Mouse (Mus musculus): Measurements from ENCODE around the gene Cd68. TPM values are rescaled to one million over a fixed set of nuclear protein-coding genes. Genes with fewer than 3 reads are reported as not detected.
"Not testable (repeated sequence)": the region's sequence is repeated elsewhere in the genome, so short reads cannot be mapped to it uniquely, and the experiment has no call there.

Gene Cd68
- polyA plus RNA-seq, 1 experiment from 2014 or later: 20.9 TPM

DNA sequence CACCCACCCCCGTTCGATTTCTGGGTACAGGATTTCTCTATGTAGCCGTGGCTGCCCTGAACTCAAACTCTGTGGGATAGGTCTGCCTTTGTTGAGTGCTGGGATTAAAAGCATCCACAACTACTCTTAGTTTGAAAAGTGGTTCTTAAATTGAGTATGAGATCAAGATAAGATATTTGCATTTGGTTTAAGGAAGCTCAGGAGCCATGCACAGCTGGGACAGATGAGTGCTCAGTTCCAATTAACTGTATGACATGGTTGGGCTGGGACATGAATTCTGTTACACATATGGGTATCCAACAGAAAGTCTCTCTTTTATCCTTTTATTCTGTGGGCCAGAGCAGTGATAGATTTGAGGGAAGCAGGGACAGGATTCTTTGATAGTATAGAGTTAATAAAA is 30.5 kb downstream of the Cd68 start:
- Histone ChIP-seq H3K27ac (ENCODE audit: low read depth, low read length) (no peak overlapping the region), H3K36me3 (ENCODE audit: control insufficient read depth, insufficient read depth) (peaks cover 6% of the 10 kb centered on the region; the same call in 1 of the 2 replicates), H3K4me2 (replicated peaks; ENCODE audit: low read depth) (peak overlapping the region; percentile 13; the same call in 1 of the 2 replicates), H3K9ac (ENCODE audit: low read depth, low read length) (0 out of 2 replicates have a peak overlapping the region, but pooled peaks have one; percentile 7), H3K4me1 (replicated peaks; ENCODE audit: control insufficient read depth, insufficient read depth, low read length) (peaks cover 5% of the 10 kb centered on the region; the same call in 1 of the 2 replicates), H3K27me3 (replicated peaks; ENCODE audit: control insufficient read depth, insufficient read depth, low read length) (no peaks in the 10 kb centered on the region), H3K9me3 (ENCODE audit: control insufficient read depth) (no peaks in the 10 kb centered on the region), H3K4me3 (ENCODE audit: low read depth, low read length) (no peak overlapping the region)
- TF ChIP-seq CTCF (IDR thresholded peaks at IDR 0.05; ENCODE audit: low read depth): no peak
- 50% methylated on average over 3 of the region's 3 CpGs for WGBS
- no peak for ATAC-seq

DNA sequence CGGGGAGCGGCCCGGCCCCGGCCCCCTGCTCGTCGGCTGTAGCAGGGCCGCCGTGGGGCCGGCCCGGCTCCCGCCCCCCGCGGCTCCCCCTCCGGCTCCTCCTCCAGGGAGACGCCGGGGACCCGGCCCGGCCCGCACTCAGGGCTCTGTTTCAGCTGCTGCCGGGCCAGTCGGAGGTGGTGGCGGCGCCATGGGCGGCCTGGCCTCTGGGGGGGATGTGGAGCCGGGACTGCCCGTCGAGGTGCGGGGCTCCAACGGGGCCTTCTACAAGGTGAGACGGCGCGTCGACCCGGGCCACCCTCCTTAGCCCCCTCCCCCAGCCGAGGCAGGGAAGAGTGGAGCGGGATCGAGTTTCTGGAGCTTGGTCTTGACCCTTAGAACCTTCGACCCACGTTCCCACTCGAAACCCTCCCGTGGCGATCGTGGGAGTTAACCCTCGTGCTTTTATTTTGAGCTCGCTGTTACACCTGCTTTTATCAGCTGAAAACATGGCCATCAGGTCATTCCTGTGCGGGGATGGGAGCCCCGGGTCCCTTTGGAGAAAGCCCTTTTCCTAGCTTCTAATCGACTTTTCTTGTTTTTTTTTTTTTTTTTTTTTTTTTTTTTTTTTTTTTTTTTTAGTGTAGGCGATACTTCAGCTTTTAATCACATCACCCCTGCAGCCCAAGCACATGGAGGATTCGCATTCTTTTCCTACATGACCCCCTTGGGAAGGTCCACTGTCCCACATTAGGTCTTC is 32.7 kb downstream of the Cd68 start:
- peak overlapping the region; percentile 89 for H3K27ac ChIP-seq (ENCODE audit: low read depth, low read length)
- H3K27me3 ChIP-seq (replicated peaks; ENCODE audit: control insufficient read depth, insufficient read depth, low read length): no peaks in the 10 kb centered on the region
- H3K9ac ChIP-seq (ENCODE audit: low read depth, low read length): peak overlapping the region; percentile 90
- H3K9me3 ChIP-seq (ENCODE audit: control insufficient read depth): no peaks in the 10 kb centered on the region
- H3K36me3 ChIP-seq (ENCODE audit: control insufficient read depth, insufficient read depth): no peaks in the 10 kb centered on the region
- under 1% methylated on average over 36 of the region's 50 CpGs for WGBS
- H3K4me2 ChIP-seq (replicated peaks; ENCODE audit: low read depth): peak overlapping the region; percentile 70
- peak overlapping the region; percentile 89 for H3K4me3 ChIP-seq (ENCODE audit: low read depth, low read length)
- peaks cover 5% of the 10 kb centered on the region; the same call in 1 of the 2 replicates for H3K4me1 ChIP-seq (replicated peaks; ENCODE audit: control insufficient read depth, insufficient read depth, low read length)
- peak; percentile 54 for ATAC-seq
- 0 out of 2 replicates have a peak, but pooled peaks have one; percentile 3 for TF ChIP-seq CTCF (IDR thresholded peaks at IDR 0.05; ENCODE audit: low read depth)

DNA sequence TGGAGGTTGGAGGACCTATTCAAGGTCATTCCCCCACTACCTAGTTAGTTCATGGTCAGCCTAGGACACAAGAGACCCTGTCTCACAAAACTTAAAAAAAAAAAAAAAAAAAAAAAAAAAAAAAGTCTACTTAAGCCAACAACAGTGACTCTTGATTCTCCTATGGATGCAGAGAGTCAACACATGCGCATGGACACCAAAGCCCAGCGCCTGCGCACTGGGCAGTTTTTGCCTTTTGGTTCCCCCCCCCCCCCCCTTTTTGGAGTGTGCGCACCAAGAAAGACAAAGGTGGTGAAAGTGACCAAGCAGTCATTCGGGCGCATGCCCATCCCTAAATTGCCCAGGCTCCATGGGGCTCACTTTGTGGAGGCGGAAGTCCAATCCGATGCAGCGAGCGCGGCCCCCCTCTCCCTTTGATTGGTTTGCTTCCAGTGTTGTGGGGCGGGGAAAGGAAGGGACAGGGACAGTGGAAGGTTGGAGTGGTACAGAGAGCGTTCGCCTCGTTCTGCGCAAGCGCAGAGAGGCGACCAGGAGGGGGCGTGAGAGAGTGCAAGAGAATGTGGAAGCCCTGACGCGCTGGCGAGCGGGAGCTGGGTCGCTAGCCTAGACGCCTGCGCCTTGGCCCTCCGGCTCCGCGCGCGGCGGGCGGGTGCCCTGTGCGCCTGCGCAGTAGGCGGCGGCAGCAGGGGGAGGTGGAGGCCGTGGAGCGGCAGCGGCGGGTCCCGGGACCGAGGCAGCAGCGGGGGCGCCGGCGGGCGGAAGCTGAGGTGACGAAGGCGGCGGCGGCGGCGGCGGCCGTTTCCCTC is 33.5 kb downstream of the Cd68 start, which contains the start of gene Fxr2:
TSS of gene Fxr2 (plus strand) at position 707 of the 806 bp plus-strand sequence.
- Histone ChIP-seq H3K27ac (ENCODE audit: low read depth, low read length) (peak within 1 kb of the TSS; percentile 89), H3K36me3 (ENCODE audit: control insufficient read depth, insufficient read depth) (no peaks in the 10 kb centered on the region), H3K4me3 (ENCODE audit: low read depth, low read length) (peak within 1 kb of the TSS; percentile 89), H3K27me3 (replicated peaks; ENCODE audit: control insufficient read depth, insufficient read depth, low read length) (no peaks in the 10 kb centered on the region), H3K9me3 (ENCODE audit: control insufficient read depth) (no peaks in the 10 kb centered on the region), H3K4me2 (replicated peaks; ENCODE audit: low read depth) (peak within 1 kb of the TSS; percentile 70), H3K9ac (ENCODE audit: low read depth, low read length) (peak within 1 kb of the TSS; percentile 90), H3K4me1 (replicated peaks; ENCODE audit: control insufficient read depth, insufficient read depth, low read length) (peaks cover 5% of the 10 kb centered on the region; the same call in 1 of the 2 replicates)
- WGBS: under 1% methylated on average over 25 of the region's 56 CpGs
- TF ChIP-seq CTCF (IDR thresholded peaks at IDR 0.05; ENCODE audit: low read depth): peak; percentile 96
- peak; percentile 98 for ATAC-seq

DNA sequence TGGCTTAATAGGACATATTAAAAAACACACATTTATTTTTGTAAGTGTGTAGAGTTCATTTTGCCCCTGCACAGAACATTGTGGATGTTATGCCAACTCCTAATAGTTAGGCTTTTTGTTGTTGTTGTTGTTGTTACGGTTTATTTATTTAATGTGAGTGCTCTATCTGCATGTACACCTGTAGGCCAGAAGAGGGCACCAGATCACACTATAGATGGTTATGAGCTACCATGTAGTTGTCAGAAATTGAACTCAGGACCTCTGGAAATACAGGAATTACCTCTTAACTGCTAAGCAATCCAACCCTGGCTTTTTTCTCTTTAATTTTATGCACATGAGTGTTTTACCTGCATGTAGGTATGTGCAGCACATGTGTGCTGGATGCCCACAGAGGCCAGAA is 36.2 kb downstream of the Cd68 start:
- Histone ChIP-seq H3K4me3 (ENCODE audit: low read depth, low read length) (no peak overlapping the region), H3K27ac (ENCODE audit: low read depth, low read length) (no peak overlapping the region), H3K27me3 (replicated peaks; ENCODE audit: control insufficient read depth, insufficient read depth, low read length) (no peaks in the 10 kb centered on the region), H3K9ac (ENCODE audit: low read depth, low read length) (no peak overlapping the region), H3K36me3 (ENCODE audit: control insufficient read depth, insufficient read depth) (no peaks in the 10 kb centered on the region), H3K4me1 (replicated peaks; ENCODE audit: control insufficient read depth, insufficient read depth, low read length) (peaks cover 5% of the 10 kb centered on the region; the same call in 1 of the 2 replicates), H3K4me2 (replicated peaks; ENCODE audit: low read depth) (no peak overlapping the region), H3K9me3 (ENCODE audit: control insufficient read depth) (no peaks in the 10 kb centered on the region)
- ATAC-seq: no peak
- TF ChIP-seq CTCF (IDR thresholded peaks at IDR 0.05; ENCODE audit: low read depth): peak; percentile 71
- WGBS: 71% methylated on average over 1 of the region's 1 CpGs

DNA sequence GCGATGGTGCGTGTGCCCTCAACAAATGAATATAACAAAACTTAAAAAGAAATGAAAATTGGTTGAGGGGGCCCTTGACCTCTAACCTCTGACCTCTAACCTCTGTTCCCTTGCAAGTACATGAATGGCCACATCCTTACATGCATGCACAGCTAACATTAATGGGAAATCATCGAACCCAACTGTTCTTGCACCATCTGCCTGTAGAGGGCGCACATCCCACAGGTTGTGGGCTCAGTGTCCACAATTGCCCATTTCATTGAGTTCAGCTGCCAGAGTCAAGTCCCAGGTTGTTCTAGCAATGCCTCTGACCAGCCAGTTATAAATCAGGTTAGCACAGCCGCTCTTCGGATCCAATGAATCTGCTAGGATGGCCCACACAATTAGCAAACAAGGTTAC is 37.7 kb downstream of the Cd68 start:
- H3K27me3 ChIP-seq (replicated peaks; ENCODE audit: control insufficient read depth, insufficient read depth, low read length): no peaks in the 10 kb centered on the region
- WGBS: 36% methylated on average over 6 of the region's 6 CpGs
- H3K27ac ChIP-seq (ENCODE audit: low read depth, low read length): no peak overlapping the region
- no peak overlapping the region for H3K9ac ChIP-seq (ENCODE audit: low read depth, low read length)
- no peak overlapping the region for H3K4me3 ChIP-seq (ENCODE audit: low read depth, low read length)
- H3K4me2 ChIP-seq (replicated peaks; ENCODE audit: low read depth): no peak overlapping the region
- TF ChIP-seq CTCF (IDR thresholded peaks at IDR 0.05; ENCODE audit: low read depth): peak; percentile 97
- no peaks in the 10 kb centered on the region for H3K9me3 ChIP-seq (ENCODE audit: control insufficient read depth)
- no peak for ATAC-seq
- H3K36me3 ChIP-seq (ENCODE audit: control insufficient read depth, insufficient read depth): no peaks in the 10 kb centered on the region
- H3K4me1 ChIP-seq (replicated peaks; ENCODE audit: control insufficient read depth, insufficient read depth, low read length): no peaks in the 10 kb centered on the region

DNA sequence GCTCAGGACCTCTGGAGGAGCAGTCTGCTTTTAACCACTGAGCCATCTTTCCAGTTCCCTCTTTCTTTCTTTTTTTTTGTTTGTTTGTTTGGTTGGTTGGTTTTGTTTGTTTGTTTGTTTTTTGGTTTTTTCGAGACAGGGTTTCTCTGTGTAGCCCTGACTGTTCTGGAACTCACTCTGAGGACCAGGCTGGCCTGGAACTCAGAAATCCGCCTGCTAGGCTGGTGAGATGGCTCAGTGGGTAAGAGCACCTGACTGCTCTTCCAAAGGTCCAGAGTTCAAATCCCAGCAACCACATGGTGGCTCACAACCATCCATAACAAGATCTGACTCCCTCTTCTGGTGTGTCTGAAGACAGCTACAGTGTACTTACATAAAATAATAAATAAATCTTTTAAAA is 41.6 kb downstream of the Cd68 start:
- not testable (repeated sequence) for H3K4me3 ChIP-seq (ENCODE audit: low read depth, low read length); H3K27ac ChIP-seq (ENCODE audit: low read depth, low read length); H3K27me3 ChIP-seq (replicated peaks; ENCODE audit: control insufficient read depth, insufficient read depth, low read length); H3K9me3 ChIP-seq (ENCODE audit: control insufficient read depth); H3K4me2 ChIP-seq (replicated peaks; ENCODE audit: low read depth); ATAC-seq; H3K4me1 ChIP-seq (replicated peaks; ENCODE audit: control insufficient read depth, insufficient read depth, low read length); H3K9ac ChIP-seq (ENCODE audit: low read depth, low read length); H3K36me3 ChIP-seq (ENCODE audit: control insufficient read depth, insufficient read depth)
- WGBS: 84% methylated on average over 2 of the region's 2 CpGs

All from intestine, postnatal 0 days (tissue).